Comparison of ENCODE assay signal across 7 mouse cellular contexts in the genomic region with DNA sequence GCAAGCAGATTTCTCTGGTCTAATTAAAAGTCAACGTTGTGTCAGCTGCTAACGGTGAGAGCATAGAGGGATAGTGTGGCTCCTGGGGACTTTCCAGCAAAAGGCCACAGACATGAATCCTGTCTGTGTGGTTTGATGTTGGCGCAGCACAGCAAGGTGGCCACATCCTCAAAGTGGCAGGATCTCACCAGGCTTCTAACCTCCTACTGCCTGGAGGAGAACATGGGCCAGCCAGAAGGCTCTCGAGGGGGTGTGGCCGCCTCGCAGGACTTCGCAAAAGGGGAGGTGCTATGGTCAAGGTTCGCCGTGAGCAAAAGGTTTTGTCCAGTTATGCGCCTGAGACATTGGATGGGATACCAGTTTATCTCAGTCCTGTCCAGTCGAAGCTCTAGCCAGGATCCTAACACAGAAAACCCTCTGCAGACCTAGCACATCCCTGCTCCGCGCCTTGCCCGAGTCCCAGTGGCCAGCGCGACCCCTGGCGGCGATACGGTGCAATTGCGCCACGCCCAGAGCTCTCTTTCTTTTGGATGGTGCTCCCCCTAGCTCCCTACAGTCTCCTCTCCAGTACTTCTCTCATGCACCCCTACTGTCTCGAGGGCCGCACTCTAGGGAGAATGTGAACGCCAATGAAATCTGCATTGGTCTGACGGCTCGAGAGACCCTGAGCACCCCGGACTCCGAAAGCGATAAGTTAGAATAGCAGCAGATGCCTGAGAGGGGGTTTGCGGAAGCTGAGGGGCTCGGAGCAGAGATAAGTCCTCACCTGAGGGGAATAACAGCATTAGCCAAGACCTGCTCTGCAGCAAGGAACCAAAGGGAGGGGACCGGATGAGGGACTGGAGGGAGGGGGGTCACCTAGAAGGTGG. TPM values are rescaled to one million over a fixed set of nuclear protein-coding genes. Genes with fewer than 3 reads are reported as not detected.
DNase-seq lines count a peak whose midpoint lies in the region; ATAC-seq and TF ChIP-seq lines count a peak whose summit lies in the region.

No protein-coding gene starts in this region.

- peak; percentile 100 for TF ChIP-seq CTCF in heart, adult 2 months (IDR thresholded peaks at IDR 0.05)

- WGBS in embryonic facial prominence, embryonic 11.5 days, result 15% methylated on average over 32 of the region's 32 CpGs
- WGBS in heart, adult 2 months, result 10% methylated on average over 32 of the region's 32 CpGs
- WGBS in limb, embryonic 13.5 days, result 12% methylated on average over 32 of the region's 32 CpGs
- 11% methylated on average over 32 of the region's 32 CpGs for WGBS in midbrain, embryonic 16.5 days

- H3K9ac ChIP-seq in embryonic facial prominence, embryonic 11.5 days (replicated peaks; ENCODE audit: low read length), result 0 out of 2 replicates have a peak overlapping the region, but pooled peaks have one; percentile 2
- no peak overlapping the region for H3K9ac ChIP-seq in heart, adult 2 months (ENCODE audit: low read depth, low read length)
- 0 out of 2 replicates have a peak overlapping the region, but pooled peaks have one; percentile 21 for H3K9ac ChIP-seq in limb, embryonic 13.5 days
- peak overlapping the region; percentile 42 for H3K9ac ChIP-seq in midbrain, embryonic 16.5 days (ENCODE audit: low read depth, low read length)

- H3K4me3 ChIP-seq in embryonic facial prominence, embryonic 11.5 days (ENCODE audit: low read depth, low read length), result no peak overlapping the region
- H3K4me3 ChIP-seq in heart, adult 2 months, result no peak overlapping the region
- H3K4me3 ChIP-seq in limb, embryonic 13.5 days, result peak overlapping the region; percentile 29
- peak overlapping the region; percentile 17 for H3K4me3 ChIP-seq in midbrain, embryonic 16.5 days (ENCODE audit: low read depth, low read length)

- H3K79me2 ChIP-seq in heart, adult 2 months (replicated peaks; ENCODE audit: control insufficient read depth, insufficient read depth, low read length), result no peaks in the 10 kb centered on the region

- no peaks in the 10 kb centered on the region for H3K36me3 ChIP-seq in embryonic facial prominence, embryonic 11.5 days (replicated peaks; ENCODE audit: control insufficient read depth, insufficient read depth, low read depth, low read length)
- H3K36me3 ChIP-seq in heart, adult 2 months (ENCODE audit: control insufficient read depth, insufficient read depth, low read length), result no peaks in the 10 kb centered on the region
- H3K36me3 ChIP-seq in limb, embryonic 13.5 days, result no peaks in the 10 kb centered on the region
- H3K36me3 ChIP-seq in midbrain, embryonic 16.5 days (ENCODE audit: control insufficient read depth, insufficient read depth, low read length), result no peaks in the 10 kb centered on the region

- peak; percentile 93 for DNase-seq in adrenal gland, postnatal 14 days
- DNase-seq in embryonic facial prominence, embryonic 11.5 days (ENCODE audit: low spot score), result peak; percentile 89
- peak; percentile 89 to 94 for DNase-seq in heart, adult 2 months
- peak; percentile 75 to 89 for DNase-seq in kidney, adult 8-10 months
- peak; percentile 81 to 87 for DNase-seq in spleen, postnatal 10 days (ENCODE audit: low spot score in 2 of 2)

- intact Hi-C loops in heart, adult 2 months (cut with DNase I), result loop anchor here (1.0 to 10.0 kb wide), 4 partner anchors 32 to 152 kb away; partner anchors contain the start of gene Akt1

- no peak for TF ChIP-seq POLR2A in heart, adult 2 months (IDR thresholded peaks at IDR 0.05; ENCODE audit: insufficient read depth, low read depth, low read length)

- no peak overlapping the region for H3K27ac ChIP-seq in embryonic facial prominence, embryonic 11.5 days (replicated peaks; ENCODE audit: low read depth, low read length)
- no peak overlapping the region for H3K27ac ChIP-seq in heart, adult 2 months
- no peak overlapping the region for H3K27ac ChIP-seq in limb, embryonic 13.5 days
- H3K27ac ChIP-seq in midbrain, embryonic 16.5 days (ENCODE audit: low read length), result no peak overlapping the region

- ATAC-seq in embryonic facial prominence, embryonic 11.5 days (replicated peaks; ENCODE audit: insufficient number of reproducible peaks, low FRiP score, low TSS enrichment, low read depth), result peak; percentile 71
- peak; percentile 84 for ATAC-seq in limb, embryonic 13.5 days (ENCODE audit: low FRiP score, low read depth)
- ATAC-seq in midbrain, embryonic 16.5 days, result peak; percentile 87

- H3K9me3 ChIP-seq in embryonic facial prominence, embryonic 11.5 days (replicated peaks; ENCODE audit: control insufficient read depth, low read length), result no peaks in the 10 kb centered on the region
- H3K9me3 ChIP-seq in limb, embryonic 13.5 days, result no peaks in the 10 kb centered on the region
- H3K9me3 ChIP-seq in midbrain, embryonic 16.5 days (replicated peaks; ENCODE audit: control insufficient read depth, low read length, poor library complexity, severe bottlenecking), result no peaks in the 10 kb centered on the region

- H3K27me3 ChIP-seq in embryonic facial prominence, embryonic 11.5 days (ENCODE audit: control insufficient read depth, insufficient read depth, low read length), result peaks cover 5% of the 10 kb centered on the region
- no peaks in the 10 kb centered on the region for H3K27me3 ChIP-seq in heart, adult 2 months (ENCODE audit: control insufficient read depth, insufficient read depth, low read length)
- peaks cover 29% of the 10 kb centered on the region for H3K27me3 ChIP-seq in limb, embryonic 13.5 days
- no peaks in the 10 kb centered on the region; the same call in 1 of the 2 replicates for H3K27me3 ChIP-seq in midbrain, embryonic 16.5 days (ENCODE audit: control insufficient read depth, insufficient read depth, low read depth, low read length)

- H3K4me2 ChIP-seq in embryonic facial prominence, embryonic 11.5 days (ENCODE audit: low read depth, low read length), result peak overlapping the region; percentile 21
- peak overlapping the region; percentile 60 for H3K4me2 ChIP-seq in limb, embryonic 13.5 days (replicated peaks)
- H3K4me2 ChIP-seq in midbrain, embryonic 16.5 days (ENCODE audit: low read length), result peak overlapping the region; percentile 50

- peak; percentile 77; the same call in 1 of the 2 replicates for TF ChIP-seq EP300 in heart, adult 2 months (IDR thresholded peaks at IDR 0.05; ENCODE audit: insufficient read depth, low read depth, low read length)

- no peaks in the 10 kb centered on the region for H3K4me1 ChIP-seq in embryonic facial prominence, embryonic 11.5 days (ENCODE audit: control insufficient read depth, insufficient read depth, low read length)
- H3K4me1 ChIP-seq in heart, adult 2 months (ENCODE audit: control insufficient read depth, insufficient read depth, low read length), result no peaks in the 10 kb centered on the region
- peaks cover 14% of the 10 kb centered on the region; the same call in 1 of the 2 replicates for H3K4me1 ChIP-seq in limb, embryonic 13.5 days
- peaks cover 5% of the 10 kb centered on the region; the same call in 1 of the 2 replicates for H3K4me1 ChIP-seq in midbrain, embryonic 16.5 days (ENCODE audit: control insufficient read depth, insufficient read depth, low read length)

RNA-seq across cellular contexts. Expression of gene Cep170b, which starts 13.3 kb away (rescaled TPM):
- total RNA-seq in adrenal gland, postnatal 14 days (2021), result 29.1 and 33.0 TPM in 2 replicates
- 5.3 and 8.0 TPM in 2 replicates for polyA plus RNA-seq in embryonic facial prominence, embryonic 11.5 days (2014; fragmentation: Nextera tagmentation; extraction: Ambion mirVana)
- 10 to 100 TPM; 10.8 to 11.5 TPM for total RNA-seq in heart, adult 2 months (2021)
- polyA plus RNA-seq in heart, adult 2 months (2012; rRNA removed), result 9.6 and 10.7 TPM in 2 replicates
- 14.7 and 16.6 TPM in 2 replicates for polyA plus RNA-seq in limb, embryonic 13.5 days (2015; fragmentation: Nextera tagmentation; extraction: Ambion mirVana)
- 36.0 and 39.4 TPM in 2 replicates for polyA plus RNA-seq in midbrain, embryonic 16.5 days (2015; fragmentation: Nextera tagmentation; extraction: Ambion mirVana)

RNA-seq across cellular contexts. Expression of gene Zbtb42, which starts 28.3 kb away (rescaled TPM):
- total RNA-seq in adrenal gland, postnatal 14 days (2021), result 2.8 and 4.6 TPM in 2 replicates
- 2.3 and 2.6 TPM in 2 replicates for polyA plus RNA-seq in embryonic facial prominence, embryonic 11.5 days (2014; fragmentation: Nextera tagmentation; extraction: Ambion mirVana)
- 1 to 10 TPM; 4.4 to 5.9 TPM for total RNA-seq in heart, adult 2 months (2021)
- polyA plus RNA-seq in heart, adult 2 months (2012; rRNA removed), result 9.5 and 13.6 TPM in 2 replicates
- polyA plus RNA-seq in limb, embryonic 13.5 days (2015; fragmentation: Nextera tagmentation; extraction: Ambion mirVana), result 2.2 and 2.4 TPM in 2 replicates
- 0.73 and 1.2 TPM in 2 replicates for polyA plus RNA-seq in midbrain, embryonic 16.5 days (2015; fragmentation: Nextera tagmentation; extraction: Ambion mirVana)

RNA-seq across cellular contexts. Expression of gene Akt1, which starts 32.3 kb away (rescaled TPM):
- 245 and 247 TPM in 2 replicates for total RNA-seq in adrenal gland, postnatal 14 days (2021)
- 68.3 and 99.2 TPM in 2 replicates for polyA plus RNA-seq in embryonic facial prominence, embryonic 11.5 days (2014; fragmentation: Nextera tagmentation; extraction: Ambion mirVana)
- total RNA-seq in heart, adult 2 months (2021), result 100 to 1,000 TPM; 189 to 207 TPM
- polyA plus RNA-seq in heart, adult 2 months (2012; rRNA removed), result 148 and 149 TPM in 2 replicates
- polyA plus RNA-seq in limb, embryonic 13.5 days (2015; fragmentation: Nextera tagmentation; extraction: Ambion mirVana), result 62.5 and 71.0 TPM in 2 replicates
- polyA plus RNA-seq in midbrain, embryonic 16.5 days (2015; fragmentation: Nextera tagmentation; extraction: Ambion mirVana), result 58.7 and 60.4 TPM in 2 replicates

RNA-seq across cellular contexts. Expression of gene Pld4, which starts 53.5 kb away (rescaled TPM):
- total RNA-seq in adrenal gland, postnatal 14 days (2021), result 6.4 and 19.9 TPM in 2 replicates
- polyA plus RNA-seq in embryonic facial prominence, embryonic 11.5 days (2014; fragmentation: Nextera tagmentation; extraction: Ambion mirVana), result 3.4 and 6.5 TPM in 2 replicates
- 1 to 10 TPM; 6.6 to 6.8 TPM for total RNA-seq in heart, adult 2 months (2021)
- 17.2 and 23.5 TPM in 2 replicates for polyA plus RNA-seq in heart, adult 2 months (2012; rRNA removed)
- 6.1 and 7.2 TPM in 2 replicates for polyA plus RNA-seq in limb, embryonic 13.5 days (2015; fragmentation: Nextera tagmentation; extraction: Ambion mirVana)
- 4.9 and 5.9 TPM in 2 replicates for polyA plus RNA-seq in midbrain, embryonic 16.5 days (2015; fragmentation: Nextera tagmentation; extraction: Ambion mirVana)

Comparison
In these comparisons a context has a peak if more than half of its experiments do, and no peak if none do; other contexts are left out.
1. H3K4me3 ChIP-seq: peak in limb, embryonic 13.5 days (single experiment) and midbrain, embryonic 16.5 days (single experiment); none in embryonic facial prominence, embryonic 11.5 days (single experiment) and heart, adult 2 months (single experiment).
2. Peak in every context shown above with its lines, with median percentiles within 50 percentile points of each other: DNase-seq, ATAC-seq and H3K4me2 ChIP-seq.